Mouse (Mus musculus) CH12.LX (cell line): ENCODE results near the gene Sema6c. TPM values are rescaled to one million over a fixed set of nuclear protein-coding genes. Genes with fewer than 3 reads are reported as not detected.

Experiments used
- DNase-seq: peaks from one replicate; pipeline ENCODE4 v3.0.0-alpha.2; 2013; ENCODE audit errors: extremely low read depth
- H3K27ac ChIP-seq: 2 replicates; pipeline ENCODE4 v1.5.1; 2012; ENCODE audit warnings: low read depth, mild to moderate bottlenecking, control low read depth, moderate library complexity; ENCODE audit not compliant: insufficient read depth
- H3K27me3 ChIP-seq: replicated peaks from 2 replicates; pipeline ENCODE3; 2012; ENCODE audit warnings: inconsistent platforms
- H3K36me3 ChIP-seq, 2 experiments: replicated peaks in 1 of 2; 2 replicates each; pipeline versions ENCODE3 to v1.6.1; 2012; ENCODE audit warnings: inconsistent platforms in 1 of 2, low read length in 1 of 2, mild to moderate bottlenecking in 1 of 2, mixed read lengths in 1 of 2, moderate library complexity in 1 of 2; ENCODE audit not compliant: control insufficient read depth in 1 of 2, insufficient read depth in 1 of 2
- H3K4me1 ChIP-seq, 2 experiments: 2 replicates each; pipeline ENCODE4 v1.6.1; 2012; ENCODE audit warnings: inconsistent platforms in 1 of 2, moderate library complexity in 1 of 2; ENCODE audit not compliant: insufficient read depth in 2 of 2, control insufficient read depth in 1 of 2
- H3K4me2 ChIP-seq: 2 replicates; pipeline ENCODE4 v1.6.1; 2012; ENCODE audit warnings: low read depth, mild to moderate bottlenecking, control low read depth; ENCODE audit not compliant: poor library complexity, insufficient read depth, severe bottlenecking
- H3K4me3 ChIP-seq, 3 experiments: fragments of 150-350 bp in 1 of 3; sonication (generic) in 1 of 3; replicated peaks in 1 of 3; 2 replicates each; pipeline versions ENCODE3 to v1.5.1; 2011 to 2012; ENCODE audit warnings: low read depth in 2 of 3, low read length in 2 of 3, mild to moderate bottlenecking in 2 of 3, moderate library complexity in 2 of 3, control low read depth in 1 of 3, improper control_type of control experiment in 1 of 3, inconsistent platforms in 1 of 3, mixed read lengths in 1 of 3; ENCODE audit not compliant: poor library complexity in 1 of 3
- H3K79me2 ChIP-seq: replicated peaks from 2 replicates; pipeline ENCODE4 v1.6.1; 2012; ENCODE audit warnings: mild to moderate bottlenecking, moderate library complexity; ENCODE audit not compliant: control insufficient read depth, poor library complexity, insufficient read depth, severe bottlenecking; ENCODE audit errors: extremely low read depth
- H3K9ac ChIP-seq: 2 replicates; pipeline ENCODE4 v1.6.1; 2012; ENCODE audit warnings: low read depth, mild to moderate bottlenecking, control low read depth, moderate library complexity; ENCODE audit not compliant: insufficient read depth
- H3K9me3 ChIP-seq: replicated peaks from 2 replicates; pipeline ENCODE3; 2012; ENCODE audit warnings: low read length, inconsistent platforms, mixed read lengths
- CHD1 ChIP-seq: IDR thresholded peaks from 2 replicates; pipeline ENCODE4 v1.6.1; 2012; ENCODE audit warnings: low read depth, low read length, improper control_type of control experiment, inconsistent platforms
- CTCF ChIP-seq, 2 experiments: IDR thresholded peaks in 1 of 2; conservative IDR thresholded peaks in 1 of 2; 2 replicates each; pipeline ENCODE4 v1.5.1; 2011 to 2012; ENCODE audit warnings: low read depth in 2 of 2, low read length in 2 of 2, improper control_type of control experiment in 1 of 2, inconsistent platforms in 1 of 2, mild to moderate bottlenecking in 1 of 2, moderate library complexity in 1 of 2
- ELF1 ChIP-seq: IDR thresholded peaks from 2 replicates; pipeline ENCODE4 v1.6.1; 2014; ENCODE audit warnings: low read depth, mild to moderate bottlenecking, inconsistent platforms, low read length, improper control_type of control experiment
- ETS1 ChIP-seq: conservative IDR thresholded peaks from 2 replicates; pipeline ENCODE4 v1.6.1; 2012; ENCODE audit warnings: low read depth, mild to moderate bottlenecking, inconsistent platforms, low read length, improper control_type of control experiment, moderate library complexity
- HCFC1 ChIP-seq: IDR thresholded peaks from 2 replicates; pipeline ENCODE4 v1.6.1; 2012; ENCODE audit warnings: low read depth, mild to moderate bottlenecking, inconsistent platforms, low read length, improper control_type of control experiment
- JUN ChIP-seq: IDR thresholded peaks from 2 replicates; pipeline ENCODE4 v1.6.1; 2011; ENCODE audit warnings: low read depth, mild to moderate bottlenecking, low read length, improper control_type of control experiment, moderate library complexity; ENCODE audit not compliant: insufficient read depth
- JUND ChIP-seq: conservative IDR thresholded peaks from 2 replicates; pipeline ENCODE4 v1.6.1; 2011; ENCODE audit warnings: low read depth, low read length, improper control_type of control experiment
- KAT2A ChIP-seq: IDR thresholded peaks from 2 replicates; pipeline ENCODE4 v1.6.1; 2012; ENCODE audit warnings: low read length, improper control_type of control experiment, inconsistent platforms; ENCODE audit not compliant: insufficient replicate concordance
- MAX ChIP-seq: IDR thresholded peaks from 2 replicates; pipeline ENCODE4 v1.6.1; 2011; ENCODE audit warnings: low read length, improper control_type of control experiment
- MXI1 ChIP-seq: IDR thresholded peaks from 2 replicates; pipeline ENCODE4 v1.6.1; 2011; ENCODE audit warnings: mild to moderate bottlenecking, low read depth, low read length, improper control_type of control experiment
- POLR2A ChIP-seq: IDR thresholded peaks from 2 replicates; pipeline ENCODE4 v1.6.1; 2011; ENCODE audit warnings: low read depth, mild to moderate bottlenecking, improper control_type of control experiment, low read length
- POLR2AphosphoS2 ChIP-seq: IDR thresholded peaks from 2 replicates; pipeline ENCODE4 v1.6.1; 2011; ENCODE audit warnings: low read depth, low read length, improper control_type of control experiment
- RCOR1 ChIP-seq: conservative IDR thresholded peaks from 2 replicates; pipeline ENCODE4 v1.6.1; 2012; ENCODE audit warnings: low read depth, mild to moderate bottlenecking, inconsistent platforms, low read length, improper control_type of control experiment
- TCF12 ChIP-seq: IDR thresholded peaks from 2 replicates; pipeline ENCODE4 v1.6.1; 2014; ENCODE audit warnings: low read depth, mild to moderate bottlenecking, inconsistent platforms, low read length, improper control_type of control experiment
- UBTF ChIP-seq: IDR thresholded peaks from 2 replicates; pipeline ENCODE4 v1.6.1; 2012; ENCODE audit warnings: low read depth, mild to moderate bottlenecking, inconsistent platforms, low read length, improper control_type of control experiment, moderate library complexity
- USF1 ChIP-seq: IDR thresholded peaks from 2 replicates; pipeline ENCODE4 v1.6.1; 2014; ENCODE audit warnings: low read depth, mild to moderate bottlenecking, inconsistent platforms, low read length, improper control_type of control experiment
- USF2 ChIP-seq: conservative IDR thresholded peaks from 2 replicates; pipeline ENCODE4 v1.6.1; 2011; ENCODE audit warnings: low read depth, low read length, improper control_type of control experiment
- ZC3H11A ChIP-seq: IDR thresholded peaks from 2 replicates; pipeline ENCODE4 v1.6.1; 2012; ENCODE audit warnings: low read depth, mild to moderate bottlenecking, inconsistent platforms, low read length, improper control_type of control experiment
- ZKSCAN1 ChIP-seq: IDR thresholded peaks from 2 replicates; pipeline ENCODE4 v1.6.1; 2012; ENCODE audit warnings: low read depth, inconsistent platforms, low read length, improper control_type of control experiment, borderline replicate concordance
- ZNF384 ChIP-seq: IDR thresholded peaks from 2 replicates; pipeline ENCODE4 v1.6.1; 2012; ENCODE audit warnings: low read depth, low read length, improper control_type of control experiment, inconsistent platforms
- dilution Hi-C: fragments of 300-500 bp; cut with MboI; formaldehyde crosslinking; loops from 2 replicates; pipeline ENCODE4 v1.14.3; 2020; ENCODE audit warnings: low sequenced_read_pairs; ENCODE audit not compliant: extremely low pct_unique_long_range_greater_than_20kb, extremely low pct_ligation_motif_present
- in situ Hi-C: fragments of 300-500 bp; cut with MboI; formaldehyde crosslinking; loops from 3 replicates; pipeline ENCODE4 v1.14.3; 2019; ENCODE audit warnings: low sequenced_read_pairs, low pct_ligation_motif_present, low pct_unique_long_range_greater_than_20kb, mixed read lengths
- polyA plus RNA-seq: library from polyadenylated mRNA; unstranded; fragments of >175 nt; gene quantifications from 2 replicates; pipeline ENCODE4 v1.2.1, GENCODE M21; 2012; ENCODE audit warnings: low read depth; ENCODE audit not compliant: insufficient read length
- total RNA-seq, 2 experiments: library from RNA; depleted of rRNA; stranded (reverse); fragments of 300-350 nt in 1 of 2; fragments of >200 nt in 1 of 2; gene quantifications; 2 replicates each; pipeline ENCODE4 v1.2.3; 2012 to 2014

Sema6c gene
- total and polyA plus RNA-seq, 3 experiments = 0.30 to 0.53 TPM; not detected in 1

DNA sequence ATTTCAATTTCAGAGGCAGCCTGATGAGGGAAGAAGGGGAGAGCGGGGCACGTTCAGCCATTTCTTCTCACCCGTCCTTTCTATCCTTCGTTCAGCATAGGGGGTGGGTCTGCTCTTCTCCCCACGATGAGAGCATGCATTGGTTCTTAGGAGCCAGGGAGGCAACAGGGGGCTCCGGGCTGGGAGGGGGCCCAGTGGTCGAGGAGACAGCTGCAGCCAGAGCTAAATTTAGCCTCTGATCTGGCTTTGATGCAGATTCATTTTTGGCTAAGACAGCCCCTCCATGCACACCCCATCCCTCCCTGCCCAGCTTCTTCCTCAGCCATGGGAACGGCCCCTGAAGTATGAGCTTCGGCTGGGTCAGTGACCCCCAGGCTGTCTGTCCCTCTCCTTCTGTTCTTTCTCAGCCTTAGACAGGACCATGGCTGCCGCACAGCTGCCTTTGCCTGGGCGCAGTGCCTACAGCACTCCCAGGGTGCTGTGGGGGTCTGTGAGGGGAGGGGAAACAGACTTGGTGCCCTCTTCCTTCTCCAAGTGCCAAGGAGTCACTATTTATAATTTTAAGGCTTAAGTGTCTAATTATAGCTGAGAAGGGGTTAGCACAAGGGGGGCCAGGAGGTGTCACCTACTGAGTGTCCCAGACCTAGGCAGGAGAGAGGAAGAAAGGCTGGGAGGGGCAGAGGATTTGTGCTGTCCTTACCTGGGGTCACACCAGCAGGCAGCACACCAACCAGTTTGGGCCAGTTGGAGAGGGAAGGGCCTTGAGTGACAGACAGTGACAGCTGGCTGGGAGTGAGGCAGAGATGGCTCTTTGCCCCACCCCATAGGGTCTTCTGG is 3.4 kb downstream of the Sema6c start:
- no peak overlapping the region for H3K27ac ChIP-seq
- TF ChIP-seq USF1 = no peak
- TF ChIP-seq ZC3H11A = no peak
- TF ChIP-seq KAT2A = no peak
- TF ChIP-seq ZKSCAN1 = no peak
- TF ChIP-seq HCFC1 = no peak
- TF ChIP-seq POLR2A = no peak
- no peak for TF ChIP-seq MAX
- TF ChIP-seq, all 38 proteins: peak for 0
- H3K79me2 ChIP-seq = no peaks in the 10 kb centered on the region
- H3K4me3 ChIP-seq = no peak overlapping the region
- peaks cover 6 to 21% of the 10 kb centered on the region in 2 experiments; a peak in 3 of 4 replicates for H3K4me1 ChIP-seq
- no peaks in the 10 kb centered on the region for H3K36me3 ChIP-seq
- no peak overlapping the region for H3K9ac ChIP-seq
- peaks cover 76% of the 10 kb centered on the region for H3K27me3 ChIP-seq
- no peaks in the 10 kb centered on the region for H3K9me3 ChIP-seq
- no peak for DNase-seq
- dilution Hi-C loops = no loop called here
- in situ Hi-C loops = no loop called here
- H3K4me2 ChIP-seq = no peak overlapping the region

- DNase-seq = no peak
- Histone ChIP-seq H3K27me3 (peaks cover 76% of the 10 kb centered on the region), H3K27ac (no peak overlapping the region), H3K9ac (no peak overlapping the region), H3K79me2 (no peaks in the 10 kb centered on the region), H3K36me3 (no peaks in the 10 kb centered on the region), H3K4me2 (no peak overlapping the region), H3K4me1 (peaks cover 6 to 20% of the 10 kb centered on the region in 2 experiments; a peak in 3 of 4 replicates), H3K9me3 (no peaks in the 10 kb centered on the region), H3K4me3 (no peak overlapping the region)
- dilution Hi-C loops = no loop called here
- TF ChIP-seq ELF1 = no peak
- TF ChIP-seq UBTF = no peak
- TF ChIP-seq ZNF384 = no peak
- no peak for TF ChIP-seq CTCF (conservative IDR thresholded peaks at IDR 0.05 in 1 of 2, IDR thresholded peaks at IDR 0.05 in 1 of 2; ENCODE audit: low read depth in 2 of 2, low read length in 2 of 2)
- no peak for TF ChIP-seq RCOR1
- TF ChIP-seq USF2 = no peak
- TF ChIP-seq TCF12 = no peak
- TF ChIP-seq MXI1 = no peak
- no peak for TF ChIP-seq ETS1
- TF ChIP-seq POLR2AphosphoS2 = no peak
- no peak for TF ChIP-seq JUN
- TF ChIP-seq JUND = no peak
- no peak for TF ChIP-seq CHD1
- TF ChIP-seq KAT2A = no peak
- in situ Hi-C loops = no loop called here
Observed at GRCm38 (mm10) chr3:95164256-95164550, 3.9 kb downstream of the Sema6c start.
